11 mouse cellular contexts compared by ENCODE assay signal in genomic region chr13:74861373-74861970, GRCm38 (mm10). TPM values are rescaled to one million over a fixed set of nuclear protein-coding genes. Genes with fewer than 3 reads are reported as not detected.
A peak's percentile ranks its signal among the peaks of the same experiment; 100 is the strongest.
DNase-seq lines count a peak whose midpoint lies in the region; ATAC-seq and TF ChIP-seq lines count a peak whose summit lies in the region.
"Had no signal": no experiment of that assay in that cellular context is flagged by ENCODE, and none has a peak within 500 bp of the region (broad histone marks: within the 10 kb centered on the region; RNA-seq: fewer than 3 reads in every experiment).

No protein-coding gene starts in this region.

- no peaks in the 10 kb centered on the region for H3K36me3 ChIP-seq in kidney, embryonic 14.5 days (ENCODE audit: control insufficient read depth, insufficient read depth, low read length)
- H3K36me3 ChIP-seq in CH12.LX (replicated peaks in 1 of 2; ENCODE audit: control insufficient read depth in 1 of 2, insufficient read depth in 1 of 2, low read length in 1 of 2), result no peaks in the 10 kb centered on the region
- H3K36me3 ChIP-seq in midbrain, embryonic 13.5 days, result no peaks in the 10 kb centered on the region
- H3K36me3 ChIP-seq: limb, embryonic 12.5 days had no signal

- 0 out of 2 replicates have a peak, but pooled peaks have one; percentile 12 for ATAC-seq in kidney, embryonic 14.5 days (ENCODE audit: low FRiP score, low TSS enrichment)
- peak; percentile 69 for ATAC-seq in activated CD4-positive, CD25-positive, alpha-beta regulatory T cell, adult 4 months
- ATAC-seq in midbrain, embryonic 13.5 days, result peak; percentile 45; the same call in 1 of the 2 replicates

- H3K79me2 ChIP-seq in CH12.LX (replicated peaks; ENCODE audit: control insufficient read depth, extremely low read depth, insufficient read depth, poor library complexity, severe bottlenecking), result no peaks in the 10 kb centered on the region

- H3K4me2 ChIP-seq in kidney, embryonic 14.5 days (replicated peaks; ENCODE audit: low read depth, low read length), result no peak overlapping the region
- no peak overlapping the region for H3K4me2 ChIP-seq in CH12.LX (ENCODE audit: insufficient read depth, low read depth, poor library complexity, severe bottlenecking)
- no peak overlapping the region for H3K4me2 ChIP-seq in midbrain, embryonic 13.5 days (replicated peaks)
- H3K4me2 ChIP-seq: limb, embryonic 12.5 days had no signal

- dilution Hi-C loops in CH12.LX (cut with MboI; ENCODE audit: extremely low pct_ligation_motif_present, extremely low pct_unique_long_range_greater_than_20kb, low sequenced_read_pairs), result no loop called here

- no peak for TF ChIP-seq EP300 in CH12.LX (IDR thresholded peaks at IDR 0.05; ENCODE audit: low read length)

- H3K4me1 ChIP-seq in kidney, embryonic 14.5 days (ENCODE audit: control insufficient read depth, insufficient read depth, low read length), result no peaks in the 10 kb centered on the region
- H3K4me1 ChIP-seq in CH12.LX (ENCODE audit: control insufficient read depth in 1 of 2, insufficient read depth in 2 of 2), result no peaks in the 10 kb centered on the region
- H3K4me1 ChIP-seq in midbrain, embryonic 13.5 days (replicated peaks), result no peaks in the 10 kb centered on the region
- H3K4me1 ChIP-seq: limb, embryonic 12.5 days had no signal

- no peak overlapping the region for H3K9ac ChIP-seq in kidney, embryonic 14.5 days (ENCODE audit: low read depth, low read length)
- no peak overlapping the region for H3K9ac ChIP-seq in CH12.LX (ENCODE audit: insufficient read depth, low read depth)
- no peak overlapping the region for H3K9ac ChIP-seq in midbrain, embryonic 13.5 days (replicated peaks)
- H3K9ac ChIP-seq: limb, embryonic 12.5 days had no signal

- no peaks in the 10 kb centered on the region for H3K27me3 ChIP-seq in kidney, embryonic 14.5 days (ENCODE audit: control insufficient read depth, insufficient read depth, low read length)
- H3K27me3 ChIP-seq in CH12.LX (replicated peaks), result peaks cover 1% of the 10 kb centered on the region
- H3K27me3 ChIP-seq in midbrain, embryonic 13.5 days, result no peaks in the 10 kb centered on the region
- H3K27me3 ChIP-seq: limb, embryonic 12.5 days had no signal

- no peak for TF ChIP-seq POLR2A in CH12.LX (IDR thresholded peaks at IDR 0.05; ENCODE audit: low read depth, low read length)

- H3K27ac ChIP-seq in kidney, embryonic 14.5 days (ENCODE audit: low read depth, low read length), result no peak overlapping the region
- H3K27ac ChIP-seq in CH12.LX (ENCODE audit: insufficient read depth, low read depth), result no peak overlapping the region
- H3K27ac ChIP-seq in midbrain, embryonic 13.5 days, result no peak overlapping the region
- H3K27ac ChIP-seq: limb, embryonic 12.5 days had no signal

- no peak for DNase-seq in kidney, postnatal 10 days
- DNase-seq in CH12.LX (ENCODE audit: extremely low read depth), result peak; percentile 27
- DNase-seq in cerebellum, postnatal 36 days, result no peak
- DNase-seq in adrenal gland, postnatal 25 days, result no peak
- DNase-seq: adrenal gland, postnatal 10 days; thymus, postnatal 4 days had no signal

- WGBS in kidney, embryonic 14.5 days, result 20% methylated on average over 1 of the region's 1 CpGs
- WGBS in midbrain, embryonic 13.5 days, result 9% methylated on average over 1 of the region's 1 CpGs

- in situ Hi-C loops in CH12.LX (cut with MboI; ENCODE audit: low pct_ligation_motif_present, low pct_unique_long_range_greater_than_20kb, low sequenced_read_pairs), result loop anchor here (25.0 kb wide), 2 partner anchors 326 to 1026 kb away; no protein-coding TSS in a partner anchor

- no peak overlapping the region for H3K4me3 ChIP-seq in kidney, embryonic 14.5 days (ENCODE audit: low read length)
- no peak overlapping the region for H3K4me3 ChIP-seq in CH12.LX (replicated peaks in 1 of 3; ENCODE audit: low read depth in 2 of 3, low read length in 2 of 3, poor library complexity in 1 of 3)
- H3K4me3 ChIP-seq in midbrain, embryonic 13.5 days (replicated peaks), result no peak overlapping the region
- H3K4me3 ChIP-seq: erythroblast, embryonic 14.5 days; limb, embryonic 12.5 days had no signal

- peak; percentile 69 for TF ChIP-seq RAD21 in CH12.LX (IDR thresholded peaks at IDR 0.05; ENCODE audit: low read depth, low read length)

- peak in 1 of 2 experiments; percentile 63; a peak in 3 of 4 replicates for TF ChIP-seq CTCF in CH12.LX (conservative IDR thresholded peaks at IDR 0.05 in 1 of 2, IDR thresholded peaks at IDR 0.05 in 1 of 2; ENCODE audit: low read depth in 2 of 2, low read length in 2 of 2)

- H3K9me3 ChIP-seq in kidney, embryonic 14.5 days (ENCODE audit: control insufficient read depth, low read length), result no peaks in the 10 kb centered on the region
- H3K9me3 ChIP-seq in CH12.LX (replicated peaks; ENCODE audit: low read length), result no peaks in the 10 kb centered on the region
- H3K9me3 ChIP-seq in midbrain, embryonic 13.5 days, result no peaks in the 10 kb centered on the region
- H3K9me3 ChIP-seq: limb, embryonic 12.5 days had no signal

TF ChIP-seq in CH12.LX, 34 proteins besides CTCF, POLR2A, EP300 and RAD21:
- TF ChIP-seq SMC3 (IDR thresholded peaks at IDR 0.05; ENCODE audit: low read depth, low read length) (peak; percentile 62), GABPA (IDR thresholded peaks at IDR 0.05; ENCODE audit: insufficient replicate concordance, low read depth, low read length) (no peak)
TF ChIP-seq in CH12.LX: peak in this region for 1.

RNA-seq across cellular contexts. Expression of gene Cast, which starts 52.9 kb away (rescaled TPM):
- polyA plus RNA-seq in kidney, embryonic 14.5 days (2014; fragmentation: Nextera tagmentation; extraction: Ambion mirVana), result 18.9 and 28.8 TPM in 2 replicates
- total RNA-seq in CH12.LX (2012; rRNA removed) (13.1 and 15.3 TPM in 2 replicates), CH12.LX (2014; rRNA removed) (21.0 and 25.2 TPM in 2 replicates)
- polyA plus RNA-seq in CH12.LX (2012; ENCODE audit: insufficient read length, low read depth), result 24.9 and 32.5 TPM in 2 replicates
- polyA plus RNA-seq in activated CD4-positive, CD25-positive, alpha-beta regulatory T cell, adult 4 months (2017; shearing (Covaris generic)), result 100 to 1,000 TPM; 196 to 222 TPM
- polyA plus RNA-seq in midbrain, embryonic 13.5 days (2015; fragmentation: Nextera tagmentation; extraction: Ambion mirVana), result 6.8 and 7.3 TPM in 2 replicates
- 52.2 and 66.2 TPM in 2 replicates for total RNA-seq in adrenal gland, postnatal 25 days (2021)

Comparison
In these comparisons a context has a peak if more than half of its experiments do, and no peak if none do; other contexts are left out.
1. ATAC-seq: peak in every context shown above with its lines; median percentile 69 in activated CD4-positive, CD25-positive, alpha-beta regulatory T cell, adult 4 months; 45 in midbrain, embryonic 13.5 days; 12 in kidney, embryonic 14.5 days.